Mouse (Mus musculus) embryonic facial prominence, embryonic 11.5 days (tissue): Measurements from ENCODE around the gene Ackr3. TPM values are rescaled to one million over a fixed set of nuclear protein-coding genes. Genes with fewer than 3 reads are reported as not detected.

ENCODE experiments used
- ATAC-seq: fragments of 200-750 bp; cut with Nextera tagmentation; replicated peaks from 2 replicates; pipeline ENCODE4 v1.8.0; 2017; ENCODE audit warnings: low read depth; ENCODE audit not compliant: insufficient number of reproducible peaks, low FRiP score, low TSS enrichment
- DNase-seq: peaks from one replicate; pipeline ENCODE4 v3.0.0-alpha.2; 2015; ENCODE audit warnings: low spot score
- H3K27ac ChIP-seq: fragments of 300-500 bp; sonication (generic); replicated peaks from 2 replicates; pipeline ENCODE4 v1.5.1; 2014; ENCODE audit warnings: mild to moderate bottlenecking, low read depth, low read length, control low read depth
- H3K27me3 ChIP-seq: fragments of 300-500 bp; sonication (generic); 2 replicates; pipeline ENCODE4 v1.6.1; 2014; ENCODE audit warnings: mild to moderate bottlenecking, low read length, moderate library complexity, mixed read lengths; ENCODE audit not compliant: control insufficient read depth, insufficient read depth
- H3K36me3 ChIP-seq: fragments of 300-500 bp; sonication (generic); replicated peaks from 2 replicates; pipeline ENCODE4 v1.6.1; 2014; ENCODE audit warnings: low read depth, mild to moderate bottlenecking, low read length, moderate library complexity, mixed read lengths; ENCODE audit not compliant: control insufficient read depth, insufficient read depth
- H3K4me1 ChIP-seq: fragments of 300-500 bp; sonication (generic); 2 replicates; pipeline ENCODE4 v1.6.1; 2014; ENCODE audit warnings: low read length, mixed read lengths; ENCODE audit not compliant: control insufficient read depth, insufficient read depth
- H3K4me2 ChIP-seq: fragments of 300-500 bp; sonication (generic); 2 replicates; pipeline ENCODE4 v1.6.1; 2014; ENCODE audit warnings: low read depth, mild to moderate bottlenecking, control low read depth, low read length, moderate library complexity
- H3K4me3 ChIP-seq: fragments of 300-500 bp; sonication (generic); 2 replicates; pipeline ENCODE4 v1.5.1; 2014; ENCODE audit warnings: low read depth, low read length, control low read depth
- H3K9ac ChIP-seq: fragments of 300-500 bp; sonication (generic); replicated peaks from 2 replicates; pipeline ENCODE4 v1.6.1; 2014; ENCODE audit warnings: mild to moderate bottlenecking, control low read depth, low read length
- H3K9me3 ChIP-seq: fragments of 300-500 bp; sonication (generic); replicated peaks from 2 replicates; pipeline ENCODE4 v1.6.1; 2016; ENCODE audit warnings: mild to moderate bottlenecking, low read length, inconsistent platforms, mixed read lengths; ENCODE audit not compliant: control insufficient read depth
- WGBS: fragments of 180-500 bp; shearing (Covaris S2); extraction: QIAGEN DNeasy Blood & Tissue Kit; methylation state at CpG from one replicate; pipeline ENCODE4 v1.1.7; 2014; 5-methylcytosine and 5-hydroxymethylcytosine counted together
- polyA plus RNA-seq: library from polyadenylated mRNA; unstranded; fragments of >200 nt; fragmentation: Nextera tagmentation; extraction: Ambion mirVana; gene quantifications from 2 replicates; pipeline ENCODE4 v1.2.1, GENCODE M21; 2014

The Ackr3 gene
- polyA plus RNA-seq, 1 experiment from 2014 or later = 39.9 TPM

DNA sequence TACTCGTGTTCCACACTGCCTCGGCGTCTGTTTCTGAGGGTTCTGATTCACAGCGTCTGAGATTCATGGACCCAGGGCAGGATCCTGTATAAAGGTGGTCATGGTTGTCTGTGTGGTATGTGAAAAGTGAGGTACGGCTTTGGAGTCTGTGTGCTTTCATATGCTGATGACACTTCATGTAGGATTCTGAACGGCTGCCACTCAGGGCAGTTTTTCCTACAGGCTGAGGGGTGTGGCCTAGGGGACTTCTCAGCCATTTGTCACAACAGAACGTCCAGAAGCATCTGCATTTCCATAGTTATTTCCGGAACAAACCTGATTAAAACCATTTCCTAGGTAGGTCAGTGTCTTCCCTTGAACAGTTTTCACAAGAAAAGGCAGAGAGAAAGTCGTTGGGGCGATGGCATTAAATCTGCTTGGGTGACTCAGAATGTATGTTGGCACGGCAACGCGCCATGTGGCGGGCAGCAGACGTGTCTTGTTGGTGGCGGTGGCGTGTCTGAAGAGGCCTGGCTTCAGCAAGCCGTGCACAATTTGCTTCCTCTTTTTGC is 18.1 kb downstream of the Ackr3 start:
- no peak for DNase-seq
- Histone ChIP-seq H3K36me3 (no peaks in the 10 kb centered on the region), H3K4me2 (no peak overlapping the region), H3K4me1 (no peaks in the 10 kb centered on the region), H3K4me3 (no peak overlapping the region), H3K27ac (no peak overlapping the region), H3K27me3 (no peaks in the 10 kb centered on the region), H3K9me3 (no peaks in the 10 kb centered on the region), H3K9ac (no peak overlapping the region; the same call in 1 of the 2 replicates)
- 71% methylated on average over 18 of the region's 18 CpGs for WGBS
- no peak for ATAC-seq

DNA sequence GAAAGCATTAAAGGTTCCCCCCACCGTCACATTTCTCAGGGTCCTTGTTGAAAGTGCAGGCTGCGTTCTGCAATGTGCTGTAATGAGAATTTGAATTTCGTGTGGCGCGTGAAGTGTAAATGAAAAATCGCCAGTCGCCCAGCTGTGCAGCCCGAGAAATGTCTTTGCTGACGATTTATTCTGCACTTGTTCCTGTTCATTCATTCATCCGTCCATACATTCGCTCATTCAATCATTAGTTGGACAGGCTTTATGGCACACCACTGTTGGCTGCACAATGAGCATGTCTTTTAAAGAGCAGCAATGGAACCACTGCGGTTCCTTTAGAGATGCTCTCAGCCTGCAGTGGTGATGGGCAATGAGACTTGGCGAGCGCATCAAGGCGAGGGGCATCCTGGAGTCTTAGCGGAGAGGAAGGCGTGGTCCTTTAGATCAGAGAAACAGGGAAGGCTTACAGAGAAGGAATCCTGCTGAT is 18.7 kb downstream of the Ackr3 start:
- DNase-seq (no peak), ATAC-seq (no peak)
- H3K4me1 ChIP-seq = no peaks in the 10 kb centered on the region
- no peaks in the 10 kb centered on the region for H3K36me3 ChIP-seq
- H3K9ac ChIP-seq = no peak overlapping the region
- H3K4me3 ChIP-seq = no peak overlapping the region
- H3K27ac ChIP-seq = no peak overlapping the region
- no peak overlapping the region for H3K4me2 ChIP-seq
- H3K27me3 ChIP-seq = no peaks in the 10 kb centered on the region
- no peaks in the 10 kb centered on the region for H3K9me3 ChIP-seq
- 72% methylated on average over 17 of the region's 17 CpGs for WGBS

GRCm38 (mm10) chr1:90223006-90223405 is 19.2 kb downstream of the Ackr3 start:
- H3K4me3 ChIP-seq = no peak overlapping the region
- H3K36me3 ChIP-seq = no peaks in the 10 kb centered on the region
- H3K27me3 ChIP-seq = no peaks in the 10 kb centered on the region
- no peak overlapping the region for H3K27ac ChIP-seq
- H3K9me3 ChIP-seq = no peaks in the 10 kb centered on the region
- no peak overlapping the region for H3K4me2 ChIP-seq
- no peak for DNase-seq
- 43% methylated on average over 2 of the region's 2 CpGs for WGBS
- H3K4me1 ChIP-seq = no peaks in the 10 kb centered on the region
- no peak overlapping the region for H3K9ac ChIP-seq
- no peak for ATAC-seq

DNA sequence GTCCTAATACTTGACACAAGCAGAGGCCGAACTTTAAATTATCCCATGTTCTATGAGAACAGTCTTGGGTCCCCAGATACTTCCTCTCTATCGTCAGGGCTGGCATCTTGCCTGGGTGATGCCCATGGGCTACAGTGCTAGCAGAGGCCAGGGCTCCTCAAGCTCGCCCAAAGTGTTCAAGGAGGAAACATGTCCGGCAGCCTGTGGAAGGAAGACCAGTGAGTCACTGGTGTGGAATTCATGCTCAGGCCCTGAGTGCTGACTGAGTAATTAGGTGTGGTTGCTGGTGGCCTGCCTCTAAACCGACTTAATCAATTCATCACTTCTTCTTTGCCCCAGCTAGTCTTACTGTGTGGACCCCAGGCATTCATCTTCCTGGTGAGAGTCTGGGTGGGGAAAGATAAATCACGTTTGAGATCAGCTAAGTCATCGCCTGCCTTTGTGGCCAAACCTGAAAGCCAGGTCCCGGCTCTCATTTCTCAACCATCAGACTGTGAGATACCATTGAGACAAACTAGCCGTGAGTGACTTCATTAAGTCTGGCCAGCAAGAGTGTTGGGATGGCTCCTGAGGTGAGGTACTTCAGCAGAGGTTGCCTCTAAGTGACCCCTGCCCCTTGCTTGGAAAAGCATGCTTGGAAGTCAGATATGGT is 21.9 kb downstream of the Ackr3 start:
- Histone ChIP-seq H3K9ac (no peak overlapping the region), H3K9me3 (no peaks in the 10 kb centered on the region), H3K4me3 (no peak overlapping the region), H3K36me3 (no peaks in the 10 kb centered on the region), H3K4me2 (no peak overlapping the region), H3K27ac (no peak overlapping the region), H3K4me1 (no peaks in the 10 kb centered on the region), H3K27me3 (no peaks in the 10 kb centered on the region)
- DNase-seq (no peak), ATAC-seq (no peak)
- WGBS = 70% methylated on average over 9 of the region's 9 CpGs

- Histone ChIP-seq H3K27me3 (no peaks in the 10 kb centered on the region), H3K9me3 (no peaks in the 10 kb centered on the region), H3K4me2 (no peak overlapping the region), H3K4me1 (no peaks in the 10 kb centered on the region), H3K9ac (no peak overlapping the region), H3K27ac (no peak overlapping the region), H3K36me3 (no peaks in the 10 kb centered on the region), H3K4me3 (no peak overlapping the region)
- DNase-seq = peak; percentile 75
- ATAC-seq = no peak
- 56% methylated on average over 12 of the region's 12 CpGs for WGBS
Observed at GRCm38 (mm10) chr1:90227684-90228322, 24.0 kb downstream of the Ackr3 start.

DNA sequence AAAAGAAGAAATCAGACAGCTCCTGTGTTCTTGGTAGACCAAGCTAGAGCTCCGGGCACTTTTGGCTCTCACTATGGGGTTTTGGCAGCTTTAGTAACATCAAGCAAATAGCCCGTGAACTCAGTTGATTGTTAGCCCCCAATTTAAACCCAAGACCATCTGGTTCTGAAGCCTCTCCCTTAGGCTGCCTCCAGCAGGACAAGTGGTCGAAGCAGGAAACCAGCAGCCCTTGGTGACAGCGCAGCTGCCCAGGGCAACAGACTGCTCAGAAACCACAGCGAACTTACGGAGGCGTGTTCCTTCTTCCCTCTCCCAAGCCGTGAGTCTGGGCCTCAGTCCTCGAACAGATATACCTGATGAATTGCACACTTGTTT is 24.5 kb downstream of the Ackr3 start:
- no peak overlapping the region for H3K27ac ChIP-seq
- no peak overlapping the region for H3K4me2 ChIP-seq
- no peaks in the 10 kb centered on the region for H3K4me1 ChIP-seq
- ATAC-seq (no peak), DNase-seq (peak; percentile 11)
- no peak overlapping the region for H3K9ac ChIP-seq
- H3K4me3 ChIP-seq = no peak overlapping the region
- 54% methylated on average over 9 of the region's 9 CpGs for WGBS
- H3K27me3 ChIP-seq = no peaks in the 10 kb centered on the region
- H3K9me3 ChIP-seq = no peaks in the 10 kb centered on the region
- H3K36me3 ChIP-seq = no peaks in the 10 kb centered on the region

DNA sequence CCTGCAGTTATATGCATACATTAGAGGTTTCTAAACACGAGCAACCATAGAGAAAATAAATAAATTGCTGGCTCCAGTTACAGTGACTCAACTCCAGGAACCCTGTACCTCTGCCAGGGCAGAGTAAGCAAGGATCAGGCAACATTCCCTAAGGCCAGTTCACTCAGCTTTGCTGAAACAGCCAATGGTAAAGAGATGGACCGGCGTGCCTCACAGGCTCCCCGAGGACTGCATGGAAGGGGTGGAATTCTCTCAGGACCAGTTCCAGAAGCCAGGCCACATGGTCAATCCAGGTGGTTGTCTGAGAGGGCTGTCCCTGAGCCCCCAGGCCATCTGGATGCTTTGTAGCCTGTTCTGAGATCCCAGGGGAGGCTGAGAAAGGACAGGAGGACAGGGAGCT is 26.8 kb downstream of the Ackr3 start:
- Histone ChIP-seq H3K9me3 (no peaks in the 10 kb centered on the region), H3K4me3 (no peak overlapping the region), H3K36me3 (no peaks in the 10 kb centered on the region), H3K9ac (no peak overlapping the region), H3K4me2 (no peak overlapping the region), H3K27me3 (no peaks in the 10 kb centered on the region), H3K27ac (no peak overlapping the region), H3K4me1 (no peaks in the 10 kb centered on the region; the same call in none of the 2 replicates)
- DNase-seq (no peak), ATAC-seq (no peak)
- WGBS = 73% methylated on average over 4 of the region's 4 CpGs
